Mouse (Mus musculus) lung, postnatal 0 days (tissue): ENCODE data around the gene Scamp1.

Source experiments
- CTCF ChIP-seq: IDR thresholded peaks from 2 replicates; pipeline ENCODE4 v1.5.1; 2016; ENCODE audit warnings: antibody characterized with exemption, mild to moderate bottlenecking
- EP300 ChIP-seq: IDR thresholded peaks from 2 replicates; pipeline ENCODE4 v1.6.1; 2016; ENCODE audit warnings: antibody characterized with exemption, mild to moderate bottlenecking, control low read depth

DNA sequence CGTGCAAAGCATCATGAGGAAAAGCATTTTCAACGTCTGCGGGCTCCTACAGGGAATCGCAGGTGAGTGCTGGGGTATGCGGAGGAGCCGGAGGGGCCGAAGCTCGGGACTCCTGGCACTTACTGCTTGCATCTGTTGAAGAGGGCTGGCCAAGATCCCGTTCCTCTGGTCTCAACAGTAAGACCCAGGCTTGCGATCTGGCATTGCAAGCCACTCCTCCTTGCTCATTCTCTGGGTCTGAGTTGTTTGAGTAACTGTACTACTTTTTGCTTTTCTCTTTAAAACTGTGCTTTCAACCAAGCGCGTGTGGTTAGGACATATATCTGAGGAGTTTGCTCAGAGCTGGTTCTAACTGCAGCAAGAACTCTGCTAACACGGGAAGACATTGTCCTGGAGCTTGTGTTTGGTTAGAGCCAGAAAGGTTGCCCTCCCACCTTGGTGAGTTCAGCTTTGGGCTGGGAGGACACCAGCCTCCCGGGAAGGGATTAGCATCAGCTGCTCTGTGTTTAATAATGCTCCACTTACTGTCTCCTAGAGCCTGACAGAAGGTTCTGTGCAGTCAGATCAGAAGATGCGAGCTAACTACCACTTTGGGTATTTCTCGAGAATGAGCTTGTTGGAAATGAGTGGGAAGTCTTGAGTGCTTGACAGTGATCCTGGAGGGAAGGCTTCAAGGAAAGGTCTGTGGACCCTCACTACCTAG lies 110.9 kb downstream of the Scamp1 start:
- TF ChIP-seq CTCF, result no peak
- TF ChIP-seq EP300, result no peak
